Mouse (Mus musculus): ENCODE data around the gene Rab35.

Gene Rab35

GRCm38 (mm10) chr5:115644192-115644591 lies 12.5 kb downstream of the Rab35 start:
- no peak for ATAC-seq (ENCODE audit: insufficient number of reproducible peaks, low FRiP score, low TSS enrichment)

DNA sequence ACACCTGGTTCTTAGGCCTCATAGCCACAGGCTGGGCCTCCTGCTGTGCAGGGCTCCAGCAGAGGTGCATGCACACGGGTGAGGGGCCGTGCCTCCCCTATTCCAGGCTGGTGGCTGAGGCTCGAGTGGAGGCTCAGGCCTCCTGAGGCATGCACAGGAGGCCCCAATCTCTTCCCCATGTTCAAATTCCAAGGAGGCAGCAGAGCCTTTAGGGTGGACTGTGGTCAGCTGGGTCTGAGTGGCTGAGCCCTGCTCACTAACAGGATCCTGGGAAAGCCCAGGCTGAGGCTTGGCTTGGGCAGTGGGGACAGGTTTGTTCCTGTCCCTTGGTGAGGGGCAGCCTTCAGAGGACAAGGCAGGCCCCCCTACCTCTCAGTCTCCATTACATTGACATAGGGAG lies 17.2 kb downstream of the Rab35 start:
- no peak for ATAC-seq (ENCODE audit: insufficient number of reproducible peaks, low FRiP score, low TSS enrichment)

DNA sequence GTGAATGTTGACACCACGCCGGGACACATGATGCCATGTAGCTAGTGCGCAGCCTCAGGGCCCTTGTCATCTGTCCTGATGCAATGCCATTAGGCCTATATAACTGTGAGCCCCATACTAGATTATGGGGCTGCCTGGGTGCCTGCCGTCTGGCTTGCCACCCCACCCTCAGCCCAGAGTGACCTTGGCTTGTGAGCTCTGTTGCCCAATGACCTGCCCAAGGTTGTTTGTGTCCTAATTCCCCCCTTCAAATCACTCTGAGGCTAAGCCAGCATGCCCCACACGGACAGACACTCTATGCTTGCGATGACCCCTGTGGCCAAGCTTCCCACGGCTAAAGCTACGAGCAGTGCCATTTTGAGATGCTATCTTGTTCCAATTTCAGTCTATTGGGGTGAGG lies 18.0 kb downstream of the Rab35 start:
- ATAC-seq (ENCODE audit: insufficient number of reproducible peaks, low FRiP score, low TSS enrichment) = no peak

GRCm38 (mm10) chr5:115650885-115651284 lies 19.2 kb downstream of the Rab35 start:
- no peak for ATAC-seq (ENCODE audit: insufficient number of reproducible peaks, low FRiP score, low TSS enrichment)

GRCm38 (mm10) chr5:115651821-115652220 lies 20.1 kb downstream of the Rab35 start:
- ATAC-seq (ENCODE audit: insufficient number of reproducible peaks, low FRiP score, low TSS enrichment) = no peak

- peak; percentile 95 for ATAC-seq (ENCODE audit: insufficient number of reproducible peaks, low FRiP score, low TSS enrichment)
Measured at GRCm38 (mm10) chr5:115652681-115653575, 21.2 kb downstream of the Rab35 start.

- no peak for ATAC-seq (ENCODE audit: insufficient number of reproducible peaks, low FRiP score, low TSS enrichment)
Measured at GRCm38 (mm10) chr5:115653776-115654175, 22.1 kb downstream of the Rab35 start.

GRCm38 (mm10) chr5:115656677-115657076 lies 25.0 kb downstream of the Rab35 start:
- ATAC-seq (ENCODE audit: insufficient number of reproducible peaks, low FRiP score, low TSS enrichment) = no peak

DNA sequence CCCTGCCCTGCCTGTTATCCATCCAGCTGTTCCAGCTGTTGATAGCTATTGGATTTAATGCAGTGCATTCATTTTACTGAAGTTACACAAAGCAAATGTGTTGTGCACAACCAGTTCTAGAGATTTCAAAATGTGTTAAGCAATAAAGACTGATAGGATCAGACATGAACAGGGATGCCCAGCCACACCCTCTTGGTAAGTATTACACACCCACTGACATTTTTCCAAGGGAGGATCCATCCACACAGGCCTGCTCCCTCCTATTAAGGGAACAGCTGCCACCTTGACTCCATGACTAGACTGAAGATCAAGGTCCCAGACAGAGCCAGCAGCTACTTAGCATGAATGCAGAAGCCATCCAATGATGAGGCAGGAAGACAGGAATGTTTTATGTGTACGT lies 25.5 kb downstream of the Rab35 start:
- ATAC-seq (ENCODE audit: insufficient number of reproducible peaks, low FRiP score, low TSS enrichment) = no peak

DNA sequence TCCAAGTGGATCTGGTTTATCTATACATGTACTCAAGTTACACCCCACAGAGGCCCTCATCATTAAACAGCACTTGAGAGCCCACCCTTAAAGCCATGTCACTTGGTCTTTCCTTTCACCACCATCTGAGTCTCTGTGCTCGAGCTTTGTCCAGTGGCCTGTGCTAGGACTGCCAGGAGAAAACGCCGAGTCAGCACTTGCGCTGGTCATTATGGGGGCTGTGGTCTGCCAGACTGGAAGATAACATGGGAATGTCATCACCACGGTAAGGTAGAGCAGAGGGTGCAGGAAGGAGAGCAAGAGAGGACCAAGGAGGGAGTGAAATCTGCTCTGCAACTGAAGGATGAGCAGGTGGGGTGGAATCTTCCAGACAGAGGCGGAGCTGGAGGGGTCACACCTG lies 26.6 kb downstream of the Rab35 start:
- no peak for ATAC-seq (ENCODE audit: insufficient number of reproducible peaks, low FRiP score, low TSS enrichment)

DNA sequence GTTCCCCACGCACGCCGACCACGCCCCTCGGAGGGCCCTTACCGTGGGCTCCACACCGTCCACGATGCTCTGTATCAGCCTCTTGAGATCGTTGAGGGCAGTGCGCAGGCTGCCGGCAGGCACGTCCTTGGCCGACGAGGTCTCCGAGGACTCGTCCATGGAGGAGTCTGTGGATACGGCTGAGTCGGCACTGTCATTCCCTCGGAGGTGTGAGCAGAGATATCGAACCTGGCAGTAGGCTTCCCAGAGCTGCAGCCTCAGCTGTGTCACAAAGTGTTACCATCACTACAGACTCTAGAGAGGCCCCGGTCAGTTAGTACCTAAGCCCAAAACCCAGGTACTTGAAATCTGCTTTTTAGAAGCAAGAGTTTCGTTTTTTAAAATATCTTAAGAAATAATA lies 30.9 kb downstream of the Rab35 start:
- ATAC-seq (ENCODE audit: insufficient number of reproducible peaks, low FRiP score, low TSS enrichment) = no peak

- no peak for ATAC-seq (ENCODE audit: insufficient number of reproducible peaks, low FRiP score, low TSS enrichment)
Measured at GRCm38 (mm10) chr5:115666366-115667065, 34.8 kb downstream of the Rab35 start.

DNA sequence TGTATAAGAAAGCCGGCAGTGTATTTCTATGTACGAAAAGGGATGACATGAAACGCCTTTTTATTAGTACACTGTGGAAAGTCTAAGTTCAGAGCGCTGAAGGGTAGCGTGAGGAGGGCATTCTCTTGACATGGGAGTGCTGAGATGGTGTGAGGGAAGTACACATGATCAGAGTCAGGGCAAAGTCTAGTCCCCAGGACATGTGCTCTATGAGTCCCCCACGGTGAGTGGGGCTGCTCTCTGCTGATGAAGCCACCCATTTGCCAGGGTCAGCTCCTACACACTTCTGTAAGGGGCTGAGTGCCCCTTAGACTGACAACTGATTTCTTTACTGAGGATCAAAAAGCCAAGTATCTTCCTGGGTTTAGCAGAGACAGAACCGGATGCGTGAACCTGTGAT lies 35.5 kb downstream of the Rab35 start:
- ATAC-seq (ENCODE audit: insufficient number of reproducible peaks, low FRiP score, low TSS enrichment) = no peak

GRCm38 (mm10) chr5:115667894-115668293 lies 36.2 kb downstream of the Rab35 start:
- ATAC-seq (ENCODE audit: insufficient number of reproducible peaks, low FRiP score, low TSS enrichment) = no peak

DNA sequence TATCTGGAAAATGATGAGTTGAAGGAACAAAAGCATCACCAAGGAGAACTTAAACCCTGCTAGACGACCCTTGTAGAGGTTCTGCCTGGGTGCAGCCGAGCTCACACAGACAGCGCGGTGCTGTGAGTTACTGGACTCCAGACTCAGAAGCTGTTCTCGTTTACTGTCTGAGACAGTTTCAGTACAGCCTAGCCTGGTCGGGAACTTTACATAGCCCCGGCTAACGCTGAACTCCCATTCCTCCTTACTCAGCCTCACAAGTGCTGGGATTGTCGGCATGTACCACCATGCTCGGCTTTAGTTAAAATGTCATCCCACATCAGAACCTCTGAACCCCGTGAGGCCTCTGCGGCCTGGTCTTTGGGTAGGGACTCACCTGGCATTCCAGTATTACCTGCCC lies 37.3 kb downstream of the Rab35 start:
- no peak for ATAC-seq (ENCODE audit: insufficient number of reproducible peaks, low FRiP score, low TSS enrichment)

- no peak for ATAC-seq (ENCODE audit: insufficient number of reproducible peaks, low FRiP score, low TSS enrichment)
Measured at GRCm38 (mm10) chr5:115669974-115670373, 38.3 kb downstream of the Rab35 start.

DNA sequence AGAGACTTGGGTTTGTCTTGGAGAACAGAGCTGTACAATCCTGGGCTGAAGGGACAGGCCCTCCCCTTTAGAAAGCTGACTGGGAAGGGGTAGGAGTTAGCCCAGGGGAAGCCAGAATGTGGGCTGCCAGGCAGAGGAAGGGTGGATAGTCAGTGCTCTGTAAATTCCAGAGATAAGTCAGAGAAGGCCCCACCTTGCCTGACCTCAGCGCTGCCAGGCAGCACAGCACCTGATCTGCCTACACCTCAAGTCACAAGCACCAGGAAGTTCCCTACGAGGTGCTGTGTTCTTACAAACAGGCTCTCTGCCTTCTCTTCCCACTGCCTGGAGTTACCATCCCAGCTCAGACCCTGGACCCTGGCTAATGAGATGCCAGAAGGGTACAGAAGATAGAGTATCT lies 38.7 kb downstream of the Rab35 start:
- no peak for ATAC-seq (ENCODE audit: insufficient number of reproducible peaks, low FRiP score, low TSS enrichment)

DNA sequence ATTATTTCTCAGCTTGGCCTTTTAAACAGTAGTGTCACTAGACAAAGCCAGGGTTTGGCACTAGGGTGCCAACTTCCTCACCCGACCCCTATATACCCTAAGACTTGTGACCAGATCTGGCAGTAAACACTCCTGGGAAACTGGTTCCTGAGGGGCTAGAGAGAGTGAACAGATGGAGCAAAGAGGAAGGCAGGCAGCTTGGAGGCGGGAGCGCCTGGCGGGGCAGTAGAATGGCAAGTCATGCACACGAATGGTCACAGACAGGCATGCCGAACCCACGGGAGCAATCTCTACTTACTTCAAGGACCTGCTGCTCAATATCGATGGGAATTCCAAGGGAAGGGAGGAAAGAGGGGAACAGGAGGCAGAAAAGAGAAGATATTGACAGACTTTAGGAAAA lies 40.1 kb downstream of the Rab35 start:
- no peak for ATAC-seq (ENCODE audit: insufficient number of reproducible peaks, low FRiP score, low TSS enrichment)

DNA sequence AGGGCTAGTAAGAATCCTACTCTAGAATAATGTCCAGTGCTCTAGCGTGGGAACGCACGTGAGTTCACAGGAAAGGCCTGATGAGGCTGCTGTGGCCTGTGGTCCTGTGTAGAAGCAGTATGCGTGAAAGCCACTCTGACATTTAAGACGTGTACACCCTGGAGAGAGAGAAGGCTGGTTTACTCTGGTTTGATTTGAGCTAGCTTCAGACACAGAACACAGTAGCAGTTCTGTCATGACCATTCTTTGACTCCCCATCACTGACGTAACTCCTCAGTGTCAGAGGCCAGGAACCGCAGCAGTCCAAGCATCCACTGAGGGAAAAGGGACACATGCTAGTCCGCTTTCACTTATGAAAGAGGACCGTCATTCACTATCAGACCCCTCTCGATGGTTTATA lies 53.4 kb downstream of the Rab35 start:
- ATAC-seq (ENCODE audit: insufficient number of reproducible peaks, low FRiP score, low TSS enrichment) = no peak

GRCm38 (mm10) chr5:115686716-115687115 lies 55.0 kb downstream of the Rab35 start:
- no peak for ATAC-seq (ENCODE audit: insufficient number of reproducible peaks, low FRiP score, low TSS enrichment)

DNA sequence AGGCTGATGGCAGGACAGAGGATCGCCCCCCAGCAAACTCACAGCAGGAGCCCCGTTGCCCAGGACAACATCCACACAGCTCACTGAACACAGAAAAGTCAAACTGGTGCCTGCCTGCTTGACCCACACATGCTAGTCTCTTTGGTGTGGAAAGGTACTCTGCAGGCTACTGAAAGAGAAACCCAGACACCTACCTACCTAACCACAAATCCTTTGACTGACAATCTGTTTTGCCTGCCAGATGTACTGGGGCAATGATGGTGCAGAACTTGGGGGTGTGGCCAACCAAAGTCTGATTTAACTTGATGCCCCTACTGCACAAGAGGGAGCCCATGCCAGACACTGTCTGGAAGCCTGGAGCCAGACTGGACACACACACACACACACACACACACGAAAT lies 61.6 kb downstream of the Rab35 start:
- no peak for ATAC-seq (ENCODE audit: insufficient number of reproducible peaks, low FRiP score, low TSS enrichment)
